Mouse (Mus musculus): ENCODE measurements around the gene Drc3. TPM values are rescaled to one million over a fixed set of nuclear protein-coding genes. Genes with fewer than 3 reads are reported as not detected.
A peak's percentile ranks its signal among the peaks of the same experiment; 100 is the strongest.

Gene Drc3
- polyA plus RNA-seq, 1 experiment from 2014 or later = 2.5 TPM

DNA sequence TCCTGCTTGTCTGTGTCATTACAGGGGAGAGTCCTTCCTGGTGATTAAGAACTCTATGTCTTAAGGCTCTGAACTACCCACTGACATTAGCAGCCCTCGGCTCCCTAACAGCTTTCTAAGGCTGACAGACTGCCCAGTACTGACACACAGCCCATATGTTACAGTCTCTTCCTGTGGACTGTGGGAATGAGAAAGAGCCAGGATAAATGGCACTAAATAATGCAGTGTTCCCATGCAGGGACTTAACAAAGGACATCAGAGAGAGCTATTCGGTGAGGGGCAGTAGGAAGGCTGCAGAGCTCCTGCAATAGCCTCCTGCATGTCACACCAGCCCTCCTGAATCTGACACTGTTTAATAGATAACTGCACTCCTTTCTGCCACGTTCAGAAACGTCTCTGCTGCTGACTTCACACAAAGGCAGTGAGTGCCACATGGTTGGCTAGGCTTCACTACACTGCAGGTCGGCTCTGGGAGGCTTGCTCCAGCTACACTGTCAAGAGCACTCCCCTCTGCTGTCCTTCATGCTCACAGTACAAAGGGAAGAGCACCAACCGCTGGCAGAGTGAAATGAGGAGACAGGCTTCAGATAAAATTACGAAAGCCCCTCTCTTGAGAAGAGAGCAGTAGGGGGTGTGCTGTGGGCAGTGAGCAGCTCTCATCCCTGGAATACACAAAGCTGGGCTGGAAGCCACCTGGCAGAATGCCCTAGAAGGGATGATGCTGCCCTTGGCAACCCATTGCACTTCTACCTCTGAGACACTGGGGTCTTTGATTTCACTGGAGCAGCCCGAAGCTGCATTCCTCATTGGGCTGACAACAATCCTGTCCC is 41.9 kb upstream of the Drc3 start:
- H3K4me3 ChIP-seq (ENCODE audit: low read length) = no peak overlapping the region
- peak overlapping the region; percentile 49 for H3K4me2 ChIP-seq (ENCODE audit: low read depth, low read length)
- H3K27me3 ChIP-seq (ENCODE audit: control insufficient read depth, insufficient read depth, low read length) = no peaks in the 10 kb centered on the region
- WGBS = 11% methylated on average over 8 of the region's 8 CpGs
- peak overlapping the region; percentile 15; the same call in 1 of the 2 replicates for H3K9ac ChIP-seq (ENCODE audit: low read length)
- ATAC-seq (replicated peaks; ENCODE audit: extremely low read depth, insufficient read depth, low FRiP score) = peak; percentile 86
- 0 out of 2 replicates have a peak, but pooled peaks cover 2% of the 10 kb centered on the region for H3K9me3 ChIP-seq (replicated peaks; ENCODE audit: control insufficient read depth, low read length)
- peaks cover 32% of the 10 kb centered on the region for H3K4me1 ChIP-seq (ENCODE audit: control insufficient read depth, insufficient read depth, low read length)
- H3K36me3 ChIP-seq (ENCODE audit: control insufficient read depth, insufficient read depth) = no peaks in the 10 kb centered on the region
- H3K27ac ChIP-seq (ENCODE audit: low read length) = peak overlapping the region; percentile 72

DNA sequence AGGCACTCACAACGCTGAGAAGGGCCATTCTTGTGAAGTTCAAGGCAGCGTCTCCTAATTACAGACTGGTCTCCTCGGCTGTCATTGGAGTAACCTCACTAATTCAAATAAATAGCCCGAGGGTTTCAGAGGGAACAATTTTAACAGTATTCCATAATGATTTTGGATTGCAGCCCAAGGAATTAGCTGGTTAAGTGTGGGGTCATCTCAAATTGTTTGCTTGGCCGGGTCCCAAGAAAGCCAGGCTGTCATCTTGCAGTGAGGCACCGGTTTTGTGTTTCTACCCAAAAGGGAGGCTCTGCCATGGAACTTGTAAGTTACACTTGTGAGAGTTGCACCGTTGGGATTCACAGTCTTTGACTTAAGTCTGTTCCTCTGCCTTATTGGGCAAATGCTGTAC is 36.9 kb upstream of the Drc3 start:
- Histone ChIP-seq H3K9me3 (replicated peaks; ENCODE audit: control insufficient read depth, low read length) (no peaks in the 10 kb centered on the region), H3K4me3 (ENCODE audit: low read length) (no peak overlapping the region), H3K36me3 (ENCODE audit: control insufficient read depth, insufficient read depth) (no peaks in the 10 kb centered on the region), H3K27me3 (ENCODE audit: control insufficient read depth, insufficient read depth, low read length) (no peaks in the 10 kb centered on the region), H3K4me1 (ENCODE audit: control insufficient read depth, insufficient read depth, low read length) (peaks cover 37% of the 10 kb centered on the region), H3K9ac (ENCODE audit: low read length) (no peak overlapping the region), H3K4me2 (ENCODE audit: low read depth, low read length) (no peak overlapping the region), H3K27ac (ENCODE audit: low read length) (no peak overlapping the region)
- no peak for ATAC-seq (replicated peaks; ENCODE audit: extremely low read depth, insufficient read depth, low FRiP score)
- 66% methylated on average over 7 of the region's 7 CpGs for WGBS

DNA sequence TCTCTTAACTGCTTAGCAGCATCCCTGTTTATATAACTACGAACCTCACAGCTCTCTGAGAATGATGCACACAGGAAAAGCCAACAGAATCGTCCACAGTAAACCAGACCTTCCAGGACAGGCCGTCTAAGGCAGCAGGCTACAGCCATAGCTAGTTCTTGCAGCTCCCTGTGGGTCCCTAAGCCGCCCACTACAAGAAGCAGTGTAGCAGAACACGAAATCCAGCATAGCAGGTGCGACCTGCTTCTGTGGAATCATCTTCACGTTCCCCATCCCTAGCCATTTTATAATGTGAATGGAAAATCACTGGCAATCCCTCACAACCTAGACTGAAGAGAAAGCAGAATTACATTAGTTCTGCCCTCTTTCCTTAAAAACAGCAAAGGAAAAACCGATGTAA is 36.2 kb upstream of the Drc3 start:
- Histone ChIP-seq H3K4me1 (ENCODE audit: control insufficient read depth, insufficient read depth, low read length) (peaks cover 36% of the 10 kb centered on the region), H3K4me2 (ENCODE audit: low read depth, low read length) (no peak overlapping the region), H3K4me3 (ENCODE audit: low read length) (no peak overlapping the region), H3K27me3 (ENCODE audit: control insufficient read depth, insufficient read depth, low read length) (no peaks in the 10 kb centered on the region), H3K36me3 (ENCODE audit: control insufficient read depth, insufficient read depth) (no peaks in the 10 kb centered on the region), H3K9me3 (replicated peaks; ENCODE audit: control insufficient read depth, low read length) (no peaks in the 10 kb centered on the region), H3K9ac (ENCODE audit: low read length) (no peak overlapping the region), H3K27ac (ENCODE audit: low read length) (no peak overlapping the region)
- 86% methylated on average over 8 of the region's 8 CpGs for WGBS
- ATAC-seq (replicated peaks; ENCODE audit: extremely low read depth, insufficient read depth, low FRiP score) = no peak

GRCm38 (mm10) chr11:60317376-60318102 is 35.6 kb upstream of the Drc3 start:
- Histone ChIP-seq H3K4me2 (ENCODE audit: low read depth, low read length) (no peak overlapping the region), H3K4me1 (ENCODE audit: control insufficient read depth, insufficient read depth, low read length) (peaks cover 32% of the 10 kb centered on the region), H3K9ac (ENCODE audit: low read length) (no peak overlapping the region; the same call in 1 of the 2 replicates), H3K36me3 (ENCODE audit: control insufficient read depth, insufficient read depth) (no peaks in the 10 kb centered on the region), H3K27ac (ENCODE audit: low read length) (no peak overlapping the region), H3K4me3 (ENCODE audit: low read length) (no peak overlapping the region), H3K9me3 (replicated peaks; ENCODE audit: control insufficient read depth, low read length) (no peaks in the 10 kb centered on the region), H3K27me3 (ENCODE audit: control insufficient read depth, insufficient read depth, low read length) (no peaks in the 10 kb centered on the region)
- no peak for ATAC-seq (replicated peaks; ENCODE audit: extremely low read depth, insufficient read depth, low FRiP score)
- 79% methylated on average over 7 of the region's 7 CpGs for WGBS

- H3K4me2 ChIP-seq (ENCODE audit: low read depth, low read length) = no peak overlapping the region
- WGBS = 40% methylated on average over 5 of the region's 5 CpGs
- no peaks in the 10 kb centered on the region for H3K36me3 ChIP-seq (ENCODE audit: control insufficient read depth, insufficient read depth)
- no peak overlapping the region for H3K4me3 ChIP-seq (ENCODE audit: low read length)
- H3K27me3 ChIP-seq (ENCODE audit: control insufficient read depth, insufficient read depth, low read length) = no peaks in the 10 kb centered on the region
- peak overlapping the region; percentile 40; the same call in 1 of the 2 replicates for H3K9ac ChIP-seq (ENCODE audit: low read length)
- ATAC-seq (replicated peaks; ENCODE audit: extremely low read depth, insufficient read depth, low FRiP score) = no peak
- peaks cover 31% of the 10 kb centered on the region for H3K4me1 ChIP-seq (ENCODE audit: control insufficient read depth, insufficient read depth, low read length)
- no peaks in the 10 kb centered on the region for H3K9me3 ChIP-seq (replicated peaks; ENCODE audit: control insufficient read depth, low read length)
- H3K27ac ChIP-seq (ENCODE audit: low read length) = peak overlapping the region; percentile 25; the same call in 1 of the 2 replicates
These were observed 34.4 kb upstream of the Drc3 start for GRCm38 (mm10) chr11:60318716-60319115.

- Histone ChIP-seq H3K27me3 (ENCODE audit: control insufficient read depth, insufficient read depth, low read length) (no peaks in the 10 kb centered on the region), H3K4me2 (ENCODE audit: low read depth, low read length) (no peak overlapping the region), H3K4me3 (ENCODE audit: low read length) (no peak overlapping the region), H3K9me3 (replicated peaks; ENCODE audit: control insufficient read depth, low read length) (no peaks in the 10 kb centered on the region), H3K36me3 (ENCODE audit: control insufficient read depth, insufficient read depth) (no peaks in the 10 kb centered on the region), H3K9ac (ENCODE audit: low read length) (no peak overlapping the region), H3K27ac (ENCODE audit: low read length) (no peak overlapping the region), H3K4me1 (ENCODE audit: control insufficient read depth, insufficient read depth, low read length) (peaks cover 31% of the 10 kb centered on the region)
- WGBS = 70% methylated on average over 10 of the region's 10 CpGs
- no peak for ATAC-seq (replicated peaks; ENCODE audit: extremely low read depth, insufficient read depth, low FRiP score)
These were observed 33.7 kb upstream of the Drc3 start for GRCm38 (mm10) chr11:60319257-60320066.

GRCm38 (mm10) chr11:60320426-60321037 is 32.6 kb upstream of the Drc3 start:
- H3K4me3 ChIP-seq (ENCODE audit: low read length) = no peak overlapping the region
- H3K27ac ChIP-seq (ENCODE audit: low read length) = no peak overlapping the region
- no peak overlapping the region for H3K4me2 ChIP-seq (ENCODE audit: low read depth, low read length)
- no peak for ATAC-seq (replicated peaks; ENCODE audit: extremely low read depth, insufficient read depth, low FRiP score)
- H3K36me3 ChIP-seq (ENCODE audit: control insufficient read depth, insufficient read depth) = no peaks in the 10 kb centered on the region
- no peaks in the 10 kb centered on the region for H3K27me3 ChIP-seq (ENCODE audit: control insufficient read depth, insufficient read depth, low read length)
- 67% methylated on average over 8 of the region's 8 CpGs for WGBS
- no peak overlapping the region for H3K9ac ChIP-seq (ENCODE audit: low read length)
- no peaks in the 10 kb centered on the region for H3K9me3 ChIP-seq (replicated peaks; ENCODE audit: control insufficient read depth, low read length)
- peaks cover 31% of the 10 kb centered on the region for H3K4me1 ChIP-seq (ENCODE audit: control insufficient read depth, insufficient read depth, low read length)

- peaks cover 27% of the 10 kb centered on the region for H3K4me1 ChIP-seq (ENCODE audit: control insufficient read depth, insufficient read depth, low read length)
- peak overlapping the region; percentile 13 for H3K9ac ChIP-seq (ENCODE audit: low read length)
- H3K36me3 ChIP-seq (ENCODE audit: control insufficient read depth, insufficient read depth) = no peaks in the 10 kb centered on the region
- H3K27me3 ChIP-seq (ENCODE audit: control insufficient read depth, insufficient read depth, low read length) = no peaks in the 10 kb centered on the region
- no peak overlapping the region for H3K4me3 ChIP-seq (ENCODE audit: low read length)
- no peaks in the 10 kb centered on the region for H3K9me3 ChIP-seq (replicated peaks; ENCODE audit: control insufficient read depth, low read length)
- no peak overlapping the region for H3K4me2 ChIP-seq (ENCODE audit: low read depth, low read length)
- no peak for ATAC-seq (replicated peaks; ENCODE audit: extremely low read depth, insufficient read depth, low FRiP score)
- 50% methylated on average over 2 of the region's 2 CpGs for WGBS
- H3K27ac ChIP-seq (ENCODE audit: low read length) = peak overlapping the region; percentile 73
These were observed 31.7 kb upstream of the Drc3 start for GRCm38 (mm10) chr11:60321438-60321837.

Measured in heart, embryonic 16.5 days (tissue).